Mouse (Mus musculus) inflammation-experienced regulatory T-cells, adult 6 months (primary cell): ENCODE measurements around the gene Gamt. TPM values are rescaled to one million over a fixed set of nuclear protein-coding genes. Genes with fewer than 3 reads are reported as not detected.
"Not testable (repeated sequence)": the region's sequence is repeated elsewhere in the genome, so short reads cannot be mapped to it uniquely, and the experiment has no call there.

ENCODE experiments used
- ATAC-seq: one replicate; pipeline ENCODE4 v1.8.0; 2017
- polyA plus RNA-seq, 3 experiments: library from polyadenylated mRNA; unstranded; fragments of 100-300 nt; shearing (Covaris generic); gene quantifications; one replicate each; pipeline ENCODE4 v1.2.1; 2017

Gene Gamt
- polyA plus RNA-seq, 3 experiments from 2014 or later: 0.67 to 1.7 (median 0.75) TPM

GRCm38 (mm10) chr10:80257936-80258335 is 2.9 kb downstream of the Gamt start:
- ATAC-seq: no peak

GRCm38 (mm10) chr10:80255881-80256535 is 4.8 kb downstream of the Gamt start:
- no peak for ATAC-seq

- no peak for ATAC-seq
These were observed 6.2 kb downstream of the Gamt start for GRCm38 (mm10) chr10:80254331-80255297.

GRCm38 (mm10) chr10:80253551-80253950 is 7.3 kb downstream of the Gamt start:
- ATAC-seq: no peak

- ATAC-seq: no peak
These were observed 8.1 kb downstream of the Gamt start for GRCm38 (mm10) chr10:80252493-80253274.

GRCm38 (mm10) chr10:80252011-80252410 is 8.8 kb downstream of the Gamt start:
- no peak for ATAC-seq

DNA sequence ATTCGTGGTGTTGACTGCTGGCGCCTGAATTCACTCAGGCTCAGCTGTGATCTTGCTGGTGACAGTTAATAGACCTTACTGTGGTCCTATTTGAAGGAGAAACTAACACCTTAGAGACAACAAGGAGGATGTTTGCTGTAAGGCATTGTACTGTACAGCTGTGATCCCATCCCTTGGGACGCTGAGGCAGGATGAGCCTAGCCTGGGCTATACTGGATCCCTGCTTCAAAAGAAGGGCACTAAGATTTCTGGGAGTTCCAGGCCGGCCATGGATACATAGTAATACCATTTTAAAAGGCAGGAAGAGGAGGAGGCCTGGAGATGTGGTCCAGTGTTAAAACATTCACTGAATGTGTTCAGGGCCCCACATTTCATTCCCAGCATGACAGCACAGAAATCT is 10.2 kb downstream of the Gamt start:
- ATAC-seq: no peak

DNA sequence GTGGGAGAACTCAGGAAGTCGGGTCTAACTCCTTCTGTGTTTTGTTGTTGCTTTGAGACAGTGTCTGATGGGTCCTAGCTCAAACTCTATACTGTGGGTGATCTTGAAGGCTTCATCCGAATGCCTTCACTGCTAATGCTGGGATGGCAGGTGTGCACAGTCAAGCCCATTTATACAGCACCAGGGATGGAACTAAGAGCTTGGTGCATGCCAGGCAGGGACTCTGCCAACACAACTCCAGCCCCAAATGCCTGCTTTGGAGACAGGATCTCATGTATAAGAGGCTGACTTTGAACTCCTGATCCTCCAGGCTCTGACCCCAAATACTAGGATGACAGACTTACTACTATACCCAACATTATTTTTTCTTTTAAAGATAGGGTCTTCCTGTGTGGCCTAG is 10.8 kb downstream of the Gamt start:
- no peak for ATAC-seq

DNA sequence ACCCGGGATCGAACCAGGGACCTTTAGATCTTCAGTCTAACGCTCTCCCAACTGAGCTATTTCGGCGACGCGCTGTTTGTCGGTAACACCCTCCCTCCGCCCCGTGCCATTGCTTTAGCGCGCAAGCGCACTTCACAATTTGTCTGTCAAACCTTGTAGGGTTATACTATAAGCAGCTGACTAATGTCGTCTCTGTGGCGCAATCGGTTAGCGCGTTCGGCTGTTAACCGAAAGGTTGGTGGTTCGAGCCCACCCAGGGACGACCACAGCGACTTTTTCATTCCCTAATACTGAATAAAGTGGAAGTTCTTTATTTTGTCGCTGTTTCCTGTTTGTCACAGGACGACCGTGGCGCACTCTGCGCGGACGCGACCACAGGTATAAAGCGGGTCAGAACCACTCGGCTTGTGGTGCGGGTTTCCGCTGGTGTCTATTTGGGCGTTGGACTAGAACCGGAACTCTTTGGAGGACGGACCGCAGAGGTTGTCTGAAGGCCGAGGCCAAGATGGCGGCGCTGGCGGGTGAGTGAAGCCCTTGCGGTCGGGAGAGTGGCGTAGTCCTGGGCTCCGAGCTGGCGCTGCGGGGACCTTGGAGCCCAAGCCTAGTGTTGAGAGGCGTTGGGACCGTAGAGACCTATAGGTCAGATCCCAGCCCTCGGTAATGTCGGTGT is 11.7 kb downstream of the Gamt start, which contains the start of gene Ndufs7:
Gene Ndufs7, plus strand, starts transcription at position 151 of the 670 bp plus-strand sequence.
- peak; percentile 82 for ATAC-seq

GRCm38 (mm10) chr10:80248437-80248836 is 12.4 kb downstream of the Gamt start:
- not testable (repeated sequence) for ATAC-seq

- ATAC-seq: no peak
These were observed 13.0 kb downstream of the Gamt start for GRCm38 (mm10) chr10:80247849-80248248.

DNA sequence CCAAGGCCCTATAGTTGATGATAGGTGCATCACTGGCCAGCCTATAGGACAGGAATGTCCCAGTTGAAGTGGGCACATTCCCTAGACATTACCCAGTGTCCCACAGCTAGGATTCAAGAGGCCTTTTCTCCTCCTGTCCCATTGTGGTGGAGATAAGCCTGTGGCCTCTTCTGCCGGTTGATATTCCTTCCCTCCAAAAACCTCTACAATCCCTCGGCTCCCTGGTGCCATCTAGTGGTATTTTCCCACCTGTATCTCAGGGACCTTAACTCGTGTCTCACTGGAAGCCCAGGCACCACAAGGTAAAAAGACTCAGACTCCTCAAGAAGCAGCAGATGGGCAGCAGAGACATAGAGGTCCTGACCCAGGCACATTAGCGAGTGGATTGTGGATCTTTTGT is 15.2 kb downstream of the Gamt start:
- ATAC-seq: no peak

DNA sequence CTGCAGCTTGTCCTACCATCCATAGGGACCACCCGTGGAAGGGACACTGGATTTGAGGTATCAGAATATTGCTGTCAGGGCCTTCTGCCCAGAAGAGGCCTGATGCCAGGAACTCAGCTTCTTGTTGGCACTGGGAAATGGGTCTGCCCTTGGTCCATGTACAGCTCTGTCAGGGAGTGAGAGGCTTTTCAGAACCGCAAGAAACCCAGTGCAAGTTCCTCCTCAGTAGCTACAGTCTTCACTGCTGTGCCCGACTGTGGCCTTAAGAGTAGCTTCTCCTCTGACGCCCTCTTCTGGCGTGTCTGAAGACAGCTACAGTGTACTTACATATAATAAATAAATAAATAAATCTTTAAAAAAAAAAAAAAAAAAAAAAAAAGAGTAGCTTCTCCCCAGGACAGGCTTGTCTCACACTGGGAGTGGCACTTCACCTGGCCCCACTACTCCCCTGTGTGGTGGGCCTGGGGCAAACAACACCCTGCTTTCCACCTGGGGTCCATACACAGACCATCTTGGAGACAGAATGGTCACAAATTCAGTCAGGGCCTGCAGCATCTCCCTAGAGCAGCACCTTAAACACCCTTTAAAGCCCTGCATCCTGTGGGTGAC is 15.9 kb downstream of the Gamt start:
- no peak for ATAC-seq

GRCm38 (mm10) chr10:80242607-80243006 is 18.2 kb downstream of the Gamt start:
- no peak for ATAC-seq

DNA sequence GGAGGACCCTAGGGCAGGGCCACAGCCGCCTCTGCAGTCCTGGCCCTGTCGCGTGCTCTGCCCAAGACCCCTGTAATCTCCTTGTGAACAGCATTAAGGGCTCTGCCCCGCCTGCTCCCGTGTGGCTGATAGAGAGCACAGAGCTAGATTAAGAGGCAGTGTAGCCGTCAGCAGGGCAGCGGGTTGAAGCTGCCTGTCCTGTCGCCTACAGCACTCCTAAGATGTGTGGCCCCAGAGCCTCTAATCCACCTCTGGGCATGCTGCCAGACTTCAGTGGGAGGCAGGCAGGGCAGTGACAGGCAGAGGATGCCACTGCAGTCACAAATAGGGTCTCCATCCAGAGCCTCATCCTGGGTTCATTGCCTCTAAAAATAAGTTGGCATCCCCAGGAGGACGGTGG is 18.7 kb downstream of the Gamt start:
- no peak for ATAC-seq

DNA sequence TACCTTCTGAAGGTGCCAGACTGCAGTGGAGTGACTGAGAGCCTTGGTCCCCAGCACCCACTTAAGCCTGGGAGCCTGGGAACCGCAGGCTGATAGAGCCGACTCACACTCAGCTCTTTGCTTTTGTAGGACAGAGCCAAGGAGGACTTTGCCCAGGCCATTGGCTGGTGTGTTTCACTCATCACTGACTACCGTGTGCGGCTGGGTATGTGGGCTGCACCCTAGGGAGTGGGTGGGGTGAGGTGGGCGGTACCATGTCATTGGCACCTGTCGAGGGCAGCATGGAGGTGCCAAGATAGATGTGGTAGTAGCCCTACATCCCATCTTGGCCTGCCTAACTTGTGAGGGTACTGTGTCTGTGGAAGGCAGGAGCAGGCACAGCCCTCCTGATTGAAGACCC is 21.0 kb downstream of the Gamt start:
- ATAC-seq: no peak

GRCm38 (mm10) chr10:80238306-80238705 is 22.5 kb downstream of the Gamt start:
- no peak for ATAC-seq

GRCm38 (mm10) chr10:80237020-80237419 is 23.8 kb downstream of the Gamt start:
- no peak for ATAC-seq

DNA sequence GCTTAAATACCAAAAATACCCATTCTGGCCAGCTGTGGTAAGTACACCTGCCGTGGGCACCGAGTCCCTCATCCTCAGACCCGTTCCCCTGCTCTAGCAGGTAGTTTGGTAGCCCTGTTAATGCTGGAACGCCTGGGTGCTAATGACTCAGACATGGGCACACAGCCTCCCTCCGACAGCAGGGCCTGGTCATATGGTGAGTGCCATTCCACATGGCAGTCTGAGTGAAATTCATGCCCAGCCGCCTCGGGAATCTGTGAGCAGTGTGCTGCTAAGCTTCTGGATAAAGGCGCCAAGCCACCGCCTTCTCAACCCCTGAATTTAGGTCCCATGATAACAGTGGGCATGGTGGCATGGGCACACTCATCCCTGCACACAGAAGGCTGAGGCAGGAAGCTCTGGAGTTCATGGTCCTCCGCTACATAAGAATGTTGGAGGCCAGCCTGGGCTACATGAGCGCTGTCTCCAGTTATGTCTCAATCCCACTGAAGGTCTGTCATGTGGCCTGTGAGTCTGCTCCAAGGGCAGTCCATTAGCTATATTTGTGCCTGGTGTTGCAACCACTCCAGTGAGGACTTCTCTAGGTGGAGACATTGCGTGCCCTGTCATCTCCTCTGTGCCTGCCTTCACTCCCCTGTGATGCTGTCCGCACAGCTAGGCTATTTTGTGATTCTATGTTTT is 24.5 kb downstream of the Gamt start:
- ATAC-seq: no peak

DNA sequence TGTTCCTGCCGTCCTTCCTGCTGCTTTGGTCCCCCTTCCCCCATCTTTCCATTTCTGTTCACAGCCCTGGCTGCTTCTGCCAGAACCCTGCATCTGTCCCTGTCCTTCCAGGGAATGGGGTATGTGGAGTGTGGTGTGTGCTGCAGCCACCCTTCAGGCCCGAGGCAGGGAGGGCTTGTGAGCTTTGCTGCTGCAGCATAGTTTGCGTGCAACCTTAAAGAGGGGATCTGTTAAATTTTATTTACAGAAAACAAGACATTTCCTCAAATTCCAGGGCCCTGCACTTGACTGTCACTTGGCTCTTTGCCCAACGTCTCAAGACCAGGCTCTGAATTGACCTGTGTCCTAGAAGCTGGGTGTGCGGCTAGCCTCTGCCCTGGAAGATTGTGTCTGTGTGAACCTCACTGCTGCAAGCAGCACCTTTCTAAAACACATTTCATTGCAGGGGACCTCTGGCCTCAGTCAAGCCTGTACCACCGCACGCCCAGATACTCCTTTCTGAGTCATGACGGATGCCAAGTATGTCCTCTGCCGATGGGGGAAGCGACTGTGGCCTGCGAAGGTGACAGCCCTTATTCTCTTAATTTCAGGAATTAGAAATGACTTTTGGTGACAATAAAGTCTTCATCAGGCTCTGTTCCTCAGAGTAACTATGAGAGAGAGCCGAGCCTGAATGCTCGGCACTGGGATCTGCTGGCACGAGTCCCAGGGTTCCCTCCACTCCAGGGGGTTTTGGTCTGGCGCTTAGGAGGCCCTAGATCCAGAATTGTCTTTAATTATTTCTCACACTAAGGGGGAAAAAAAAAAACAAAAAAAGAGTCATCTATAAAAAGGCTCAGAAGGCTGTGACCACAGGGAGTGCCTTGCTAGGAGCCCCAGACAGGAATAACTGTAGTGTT is 32.7 kb downstream of the Gamt start:
- no peak for ATAC-seq
